Mouse (Mus musculus): ENCODE measurements around the gene Adgra3. TPM values are rescaled to one million over a fixed set of nuclear protein-coding genes. Genes with fewer than 3 reads are reported as not detected.
A peak's percentile ranks its signal among the peaks of the same experiment; 100 is the strongest.

Adgra3 gene
- polyA plus RNA-seq (2016; fragmentation: Nextera tagmentation; extraction: Ambion mirVana) = 37.1 and 38.6 TPM in 2 replicates

- WGBS = under 1% methylated on average over 112 of the region's 113 CpGs
- Histone ChIP-seq H3K36me3 (0 out of 2 replicates have a peak, but pooled peaks cover 4% of the 10 kb centered on the region), H3K27me3 (ENCODE audit: low read depth, poor library complexity, severe bottlenecking) (peaks cover 4% of the 10 kb centered on the region), H3K4me1 (peaks cover 38% of the 10 kb centered on the region), H3K4me3 (peak within 1 kb of the TSS; percentile 91), H3K9me3 (replicated peaks) (no peaks in the 10 kb centered on the region), H3K27ac (replicated peaks) (peak within 1 kb of the TSS; percentile 99)
- DNase-seq (ENCODE audit: low spot score) = peak; percentile 86
Observed at GRCm38 (mm10) chr5:50058421-50059286, at the start of gene Adgra3. Gene Adgra3 (minus strand): TSS chr5:50059006.

GRCm38 (mm10) chr5:50083441-50083840, 24.6 kb upstream of the Adgra3 start:
- H3K36me3 ChIP-seq = no peaks in the 10 kb centered on the region
- no peak overlapping the region for H3K4me3 ChIP-seq
- H3K9me3 ChIP-seq (replicated peaks) = no peaks in the 10 kb centered on the region
- H3K27ac ChIP-seq (replicated peaks) = no peak overlapping the region
- H3K4me1 ChIP-seq = no peaks in the 10 kb centered on the region
- H3K27me3 ChIP-seq (ENCODE audit: low read depth, poor library complexity, severe bottlenecking) = no peaks in the 10 kb centered on the region
- WGBS = 82% methylated on average over 1 of the region's 1 CpGs
- no peak for DNase-seq (ENCODE audit: low spot score)

- no peak for DNase-seq (ENCODE audit: low spot score)
- Histone ChIP-seq H3K27ac (replicated peaks) (no peak overlapping the region), H3K9me3 (replicated peaks) (no peaks in the 10 kb centered on the region), H3K4me1 (no peaks in the 10 kb centered on the region), H3K27me3 (ENCODE audit: low read depth, poor library complexity, severe bottlenecking) (no peaks in the 10 kb centered on the region), H3K4me3 (no peak overlapping the region), H3K36me3 (no peaks in the 10 kb centered on the region)
Observed at GRCm38 (mm10) chr5:50074245-50074644, 15.4 kb upstream of the Adgra3 start.

- Histone ChIP-seq H3K9me3 (replicated peaks) (no peaks in the 10 kb centered on the region), H3K27ac (replicated peaks) (no peak overlapping the region), H3K4me3 (no peak overlapping the region), H3K4me1 (peaks cover 5% of the 10 kb centered on the region), H3K27me3 (ENCODE audit: low read depth, poor library complexity, severe bottlenecking) (peaks cover 4% of the 10 kb centered on the region), H3K36me3 (no peaks in the 10 kb centered on the region)
- WGBS = 86% methylated on average over 3 of the region's 3 CpGs
- DNase-seq (ENCODE audit: low spot score) = no peak
Observed at GRCm38 (mm10) chr5:50064236-50064635, 5.4 kb upstream of the Adgra3 start.

- Histone ChIP-seq H3K27me3 (ENCODE audit: low read depth, poor library complexity, severe bottlenecking) (peaks cover 4% of the 10 kb centered on the region), H3K9me3 (replicated peaks) (no peaks in the 10 kb centered on the region), H3K4me3 (peak overlapping the region; percentile 91; the same call in 1 of the 2 replicates), H3K36me3 (no peaks in the 10 kb centered on the region), H3K27ac (replicated peaks) (peak overlapping the region; percentile 99), H3K4me1 (peaks cover 31% of the 10 kb centered on the region)
- DNase-seq (ENCODE audit: low spot score) = no peak
- WGBS = 92% methylated on average over 7 of the region's 7 CpGs
Observed at GRCm38 (mm10) chr5:50059586-50059985, 780 bp upstream of the Adgra3 start.

- peak; percentile 37 for DNase-seq (ENCODE audit: low spot score)
- H3K4me1 ChIP-seq = peaks cover 47% of the 10 kb centered on the region
- H3K9me3 ChIP-seq (replicated peaks) = no peaks in the 10 kb centered on the region
- peak overlapping the region; percentile 99 for H3K27ac ChIP-seq (replicated peaks)
- peak overlapping the region; percentile 91 for H3K4me3 ChIP-seq
- 3% methylated on average over 26 of the region's 26 CpGs for WGBS
- H3K27me3 ChIP-seq (ENCODE audit: low read depth, poor library complexity, severe bottlenecking) = peaks cover 4% of the 10 kb centered on the region
- 0 out of 2 replicates have a peak, but pooled peaks cover 4% of the 10 kb centered on the region for H3K36me3 ChIP-seq
Observed at GRCm38 (mm10) chr5:50057612-50058420, 990 bp downstream of the Adgra3 start.

GRCm38 (mm10) chr5:50052456-50052855, 6.3 kb downstream of the Adgra3 start:
- peaks cover 13% of the 10 kb centered on the region for H3K36me3 ChIP-seq
- no peaks in the 10 kb centered on the region for H3K27me3 ChIP-seq (ENCODE audit: low read depth, poor library complexity, severe bottlenecking)
- no peak for DNase-seq (ENCODE audit: low spot score)
- H3K4me1 ChIP-seq = peaks cover 87% of the 10 kb centered on the region
- H3K4me3 ChIP-seq = no peak overlapping the region
- no peak overlapping the region for H3K27ac ChIP-seq (replicated peaks)
- 85% methylated on average over 4 of the region's 4 CpGs for WGBS
- no peaks in the 10 kb centered on the region for H3K9me3 ChIP-seq (replicated peaks)

GRCm38 (mm10) chr5:50050668-50051425, 8.0 kb downstream of the Adgra3 start:
- Histone ChIP-seq H3K4me3 (no peak overlapping the region), H3K27ac (replicated peaks) (peak overlapping the region; percentile 76), H3K9me3 (replicated peaks) (no peaks in the 10 kb centered on the region), H3K27me3 (ENCODE audit: low read depth, poor library complexity, severe bottlenecking) (no peaks in the 10 kb centered on the region), H3K4me1 (peaks cover 71% of the 10 kb centered on the region), H3K36me3 (peaks cover 15% of the 10 kb centered on the region)
- 52% methylated on average over 21 of the region's 21 CpGs for WGBS
- peak; percentile 36 for DNase-seq (ENCODE audit: low spot score)

- H3K4me3 ChIP-seq = no peak overlapping the region
- H3K4me1 ChIP-seq = peaks cover 64% of the 10 kb centered on the region
- 41% methylated on average over 3 of the region's 3 CpGs for WGBS
- H3K27me3 ChIP-seq (ENCODE audit: low read depth, poor library complexity, severe bottlenecking) = no peaks in the 10 kb centered on the region
- H3K9me3 ChIP-seq (replicated peaks) = no peaks in the 10 kb centered on the region
- peak overlapping the region; percentile 76 for H3K27ac ChIP-seq (replicated peaks)
- no peak for DNase-seq (ENCODE audit: low spot score)
- peaks cover 15% of the 10 kb centered on the region for H3K36me3 ChIP-seq
Observed at GRCm38 (mm10) chr5:50050037-50050436, 8.8 kb downstream of the Adgra3 start.

- Histone ChIP-seq H3K36me3 (peaks cover 15% of the 10 kb centered on the region), H3K27ac (replicated peaks) (peak overlapping the region; percentile 76), H3K27me3 (ENCODE audit: low read depth, poor library complexity, severe bottlenecking) (no peaks in the 10 kb centered on the region), H3K4me1 (peaks cover 63% of the 10 kb centered on the region), H3K4me3 (no peak overlapping the region), H3K9me3 (replicated peaks) (no peaks in the 10 kb centered on the region)
- no peak for DNase-seq (ENCODE audit: low spot score)
- 71% methylated on average over 8 of the region's 8 CpGs for WGBS
Observed at GRCm38 (mm10) chr5:50049506-50049905, 9.3 kb downstream of the Adgra3 start.

GRCm38 (mm10) chr5:50048960-50049359, 9.8 kb downstream of the Adgra3 start:
- H3K27me3 ChIP-seq (ENCODE audit: low read depth, poor library complexity, severe bottlenecking) = no peaks in the 10 kb centered on the region
- WGBS = 77% methylated on average over 7 of the region's 7 CpGs
- H3K4me3 ChIP-seq = no peak overlapping the region
- peaks cover 58% of the 10 kb centered on the region for H3K4me1 ChIP-seq
- no peak overlapping the region for H3K27ac ChIP-seq (replicated peaks)
- peaks cover 12% of the 10 kb centered on the region for H3K36me3 ChIP-seq
- H3K9me3 ChIP-seq (replicated peaks) = no peaks in the 10 kb centered on the region
- no peak for DNase-seq (ENCODE audit: low spot score)

GRCm38 (mm10) chr5:50048271-50048851, 10.4 kb downstream of the Adgra3 start:
- H3K9me3 ChIP-seq (replicated peaks) = no peaks in the 10 kb centered on the region
- no peaks in the 10 kb centered on the region for H3K27me3 ChIP-seq (ENCODE audit: low read depth, poor library complexity, severe bottlenecking)
- peaks cover 54% of the 10 kb centered on the region for H3K4me1 ChIP-seq
- DNase-seq (ENCODE audit: low spot score) = no peak
- H3K4me3 ChIP-seq = no peak overlapping the region
- H3K36me3 ChIP-seq = peaks cover 12% of the 10 kb centered on the region
- peak overlapping the region; percentile 13; the same call in 1 of the 2 replicates for H3K27ac ChIP-seq (replicated peaks)
- 62% methylated on average over 5 of the region's 5 CpGs for WGBS
